Mouse (Mus musculus) lung, postnatal 0 days (tissue): Measurements from ENCODE around the gene Mtrf1l. TPM values are rescaled to one million over a fixed set of nuclear protein-coding genes. Genes with fewer than 3 reads are reported as not detected.

Experiments
- ATAC-seq: fragments of 200-750 bp; cut with Nextera tagmentation; 2 replicates; pipeline ENCODE4 v1.8.0; 2017; ENCODE audit warnings: moderate library complexity
- DNase-seq: peaks from one replicate; pipeline ENCODE4 v3.0.0-alpha.2; 2016; ENCODE audit warnings: low spot score
- H3K27ac ChIP-seq: fragments of 300-500 bp; sonication (generic); 2 replicates; pipeline ENCODE4 v1.5.1; 2014; ENCODE audit warnings: antibody characterized with exemption, mild to moderate bottlenecking, low read length, mixed read lengths
- H3K27me3 ChIP-seq: fragments of 300-500 bp; sonication (generic); replicated peaks from 2 replicates; pipeline ENCODE4 v1.6.1; 2014; ENCODE audit warnings: low read length, mixed read lengths; ENCODE audit not compliant: insufficient read depth
- H3K36me3 ChIP-seq: fragments of 300-500 bp; sonication (generic); 2 replicates; pipeline ENCODE4 v1.6.1; 2014; ENCODE audit warnings: low read length, mixed read lengths; ENCODE audit not compliant: insufficient read depth
- H3K4me1 ChIP-seq: fragments of 300-500 bp; sonication (generic); 2 replicates; pipeline ENCODE4 v1.6.1; 2014; ENCODE audit warnings: antibody characterized with exemption, low read depth, low read length, mixed read lengths; ENCODE audit not compliant: insufficient read depth
- H3K4me2 ChIP-seq: fragments of 300-500 bp; sonication (generic); replicated peaks from 2 replicates; pipeline ENCODE4 v1.6.1; 2014; ENCODE audit warnings: low read depth, mild to moderate bottlenecking, low read length, moderate library complexity, mixed read lengths
- H3K4me3 ChIP-seq: fragments of 300-500 bp; sonication (generic); 2 replicates; pipeline ENCODE4 v1.5.1; 2014; ENCODE audit warnings: low read depth, low read length
- H3K9ac ChIP-seq: fragments of 300-500 bp; sonication (generic); replicated peaks from 2 replicates; pipeline ENCODE4 v1.6.1; 2014; ENCODE audit warnings: low read depth, mild to moderate bottlenecking
- H3K9me3 ChIP-seq: fragments of 300-500 bp; sonication (generic); 2 replicates; pipeline ENCODE4 v1.6.1; 2016; ENCODE audit warnings: low read length, mixed read lengths
- CTCF ChIP-seq: IDR thresholded peaks from 2 replicates; pipeline ENCODE4 v1.5.1; 2016; ENCODE audit warnings: antibody characterized with exemption, mild to moderate bottlenecking
- EP300 ChIP-seq: IDR thresholded peaks from 2 replicates; pipeline ENCODE4 v1.6.1; 2016; ENCODE audit warnings: antibody characterized with exemption, mild to moderate bottlenecking, control low read depth
- WGBS: fragments of 180-500 bp; shearing (Covaris S2); extraction: QIAGEN DNeasy Blood & Tissue Kit; methylation state at CpG from one replicate; pipeline ENCODE4 v1.1.7; 2014; 5-methylcytosine and 5-hydroxymethylcytosine counted together
- polyA plus RNA-seq: library from polyadenylated mRNA; unstranded; fragments of >200 nt; fragmentation: Nextera tagmentation; extraction: Ambion mirVana; gene quantifications from 2 replicates; pipeline ENCODE4 v1.2.1, GENCODE M21; 2015

Mtrf1l gene
- polyA plus RNA-seq, 1 experiment from 2014 or later = 13.1 TPM

DNA sequence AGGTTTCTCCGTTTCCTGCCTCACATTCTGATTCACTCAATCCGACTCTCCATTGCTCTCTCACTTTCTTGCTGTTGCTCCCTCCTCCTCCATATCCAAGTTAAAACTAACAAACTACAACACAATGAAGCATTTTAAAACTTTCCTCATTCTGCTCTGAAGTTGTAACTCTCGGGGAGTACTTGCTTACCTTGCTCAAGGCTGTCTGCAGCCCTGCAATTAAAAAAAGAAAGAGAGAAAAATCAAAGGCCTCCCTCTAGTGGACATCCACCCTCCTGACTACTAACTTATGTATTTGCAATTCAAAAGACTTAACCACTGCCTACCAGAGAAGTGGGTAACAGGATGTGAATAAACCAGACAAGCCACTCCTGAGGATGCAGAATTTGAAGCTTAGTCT, 1.1 kb upstream of the Mtrf1l start:
- no peak overlapping the region for H3K9ac ChIP-seq

DNA sequence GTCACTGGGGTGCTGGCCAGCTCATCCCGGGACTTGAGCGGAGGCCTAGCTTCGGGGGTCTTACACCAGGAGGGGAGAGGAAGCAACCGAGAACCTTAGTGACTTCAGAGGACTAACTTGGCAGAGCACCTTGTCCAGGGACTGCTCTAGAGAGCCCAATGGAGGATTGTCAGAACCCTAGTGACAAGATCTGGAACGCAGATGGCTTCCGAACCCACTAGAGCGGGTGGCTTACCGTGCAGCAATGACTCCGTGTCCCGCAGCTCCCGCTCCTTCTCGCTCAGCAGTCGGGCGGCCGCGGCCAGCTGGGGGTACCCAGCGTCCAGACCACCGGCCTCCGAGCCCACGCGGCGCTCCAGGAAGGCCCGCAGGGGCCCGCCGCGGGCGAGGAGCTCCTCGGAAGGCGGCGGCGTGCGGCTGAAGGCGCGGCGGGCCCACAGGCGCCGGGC, 395 bp downstream of the Mtrf1l start:
- TF ChIP-seq EP300 = no peak
- TF ChIP-seq CTCF = no peak
- Histone ChIP-seq H3K27me3 (no peaks in the 10 kb centered on the region), H3K4me1 (peaks cover 8% of the 10 kb centered on the region; the same call in 1 of the 2 replicates), H3K36me3 (peaks cover 2% of the 10 kb centered on the region; the same call in 1 of the 2 replicates), H3K27ac (peak overlapping the region; percentile 97), H3K4me2 (peak overlapping the region; percentile 86), H3K9me3 (no peaks in the 10 kb centered on the region), H3K4me3 (peak overlapping the region; percentile 90), H3K9ac (peak overlapping the region; percentile 88)
- ATAC-seq (no peak), DNase-seq (no peak)
- 0% methylated on average over 32 of the region's 37 CpGs for WGBS

More for the DNA sequence above, 1.1 kb upstream of the Mtrf1l start:
- DNase-seq (peak; percentile 89), ATAC-seq (no peak)
- WGBS = 0% methylated on average over 3 of the region's 3 CpGs
- H3K9me3 ChIP-seq = no peaks in the 10 kb centered on the region
- peak overlapping the region; percentile 97 for H3K27ac ChIP-seq
- 0 out of 2 replicates have a peak, but pooled peaks have one; percentile 11 for TF ChIP-seq EP300
- peak; percentile 75 for TF ChIP-seq CTCF
- H3K4me1 ChIP-seq = peaks cover 8% of the 10 kb centered on the region; the same call in 1 of the 2 replicates
- H3K4me2 ChIP-seq = peak overlapping the region; percentile 86
- no peaks in the 10 kb centered on the region for H3K27me3 ChIP-seq
- H3K4me3 ChIP-seq = peak overlapping the region; percentile 90
- H3K36me3 ChIP-seq = no peaks in the 10 kb centered on the region

DNA sequence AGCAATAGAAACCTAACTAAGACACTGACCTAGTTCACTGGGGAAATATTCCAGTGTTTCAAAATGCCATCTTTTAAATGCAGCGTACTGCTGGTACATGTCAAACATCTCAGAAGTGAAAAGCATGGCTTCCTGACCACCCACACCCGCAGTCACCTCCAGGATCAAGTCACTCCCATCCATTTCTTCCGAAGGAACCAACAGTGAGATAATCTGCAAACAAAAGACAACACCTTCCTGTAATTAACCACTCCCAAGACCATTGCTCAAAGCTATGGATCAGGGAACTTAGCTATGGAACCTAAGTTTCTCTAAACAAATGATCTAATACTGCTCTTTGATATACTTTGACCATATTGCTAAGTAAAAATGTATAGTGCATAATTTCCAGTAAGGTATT, 4.9 kb downstream of the Mtrf1l start:
- Histone ChIP-seq H3K36me3 (peaks cover 24% of the 10 kb centered on the region; the same call in 1 of the 2 replicates), H3K4me1 (peaks cover 8% of the 10 kb centered on the region; the same call in 1 of the 2 replicates), H3K27me3 (no peaks in the 10 kb centered on the region), H3K4me2 (no peak overlapping the region), H3K9ac (no peak overlapping the region), H3K9me3 (no peaks in the 10 kb centered on the region), H3K27ac (no peak overlapping the region), H3K4me3 (no peak overlapping the region)
- no peak for DNase-seq
- ATAC-seq = no peak
- WGBS = 88% methylated on average over 3 of the region's 3 CpGs
- TF ChIP-seq EP300 (no peak), CTCF (no peak)

DNA sequence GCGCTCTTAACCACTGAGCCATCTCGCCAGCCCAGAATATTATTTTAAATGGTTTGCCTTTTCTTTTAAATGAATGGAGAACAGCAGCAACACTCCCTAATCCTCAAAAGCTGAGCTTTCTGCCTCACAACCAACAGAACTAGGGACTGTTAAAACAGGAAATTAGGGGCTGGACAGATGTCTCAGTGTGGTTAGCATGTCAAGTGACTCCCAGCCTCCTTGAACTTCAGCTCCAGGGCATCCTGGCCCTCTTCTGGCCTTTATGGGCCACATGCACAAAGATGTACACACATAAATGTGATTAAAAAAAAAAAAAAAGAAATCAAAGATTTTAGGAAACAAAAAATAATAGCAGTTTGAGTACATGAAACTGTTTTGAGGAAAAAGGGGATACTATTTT, 7.7 kb downstream of the Mtrf1l start:
- WGBS = 97% methylated on average over 2 of the region's 2 CpGs
- Histone ChIP-seq H3K27me3 (no peaks in the 10 kb centered on the region), H3K27ac (no peak overlapping the region), H3K9ac (no peak overlapping the region), H3K4me3 (no peak overlapping the region), H3K4me2 (no peak overlapping the region), H3K36me3 (peaks cover 37% of the 10 kb centered on the region; the same call in 1 of the 2 replicates), H3K9me3 (no peaks in the 10 kb centered on the region), H3K4me1 (no peaks in the 10 kb centered on the region)
- DNase-seq (no peak), ATAC-seq (no peak)
- TF ChIP-seq CTCF (no peak), EP300 (no peak)

DNA sequence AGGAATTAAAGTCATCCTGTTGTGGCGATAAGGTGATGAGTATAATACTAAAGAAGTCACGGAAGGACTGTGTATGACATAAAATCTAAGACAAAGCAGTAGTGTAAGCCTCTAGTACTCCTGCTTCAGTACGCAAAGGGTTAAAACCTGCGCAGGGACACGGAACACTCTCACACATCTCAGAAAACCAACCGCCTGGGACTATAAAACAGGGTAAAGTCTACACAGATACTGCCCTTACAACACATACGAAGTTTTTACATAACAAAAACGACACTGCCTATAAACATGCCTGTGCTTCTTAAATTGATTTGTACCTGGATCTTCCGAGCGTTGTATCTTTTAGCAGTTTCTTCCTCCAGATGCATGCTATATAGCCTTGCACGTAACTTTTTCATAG, 10.0 kb downstream of the Mtrf1l start:
- no peaks in the 10 kb centered on the region for H3K27me3 ChIP-seq
- WGBS = 90% methylated on average over 11 of the region's 11 CpGs
- H3K27ac ChIP-seq = no peak overlapping the region
- H3K36me3 ChIP-seq = peaks cover 35% of the 10 kb centered on the region; the same call in 1 of the 2 replicates
- TF ChIP-seq CTCF = no peak
- no peak for TF ChIP-seq EP300
- DNase-seq (no peak), ATAC-seq (no peak)
- H3K4me2 ChIP-seq = no peak overlapping the region
- H3K9me3 ChIP-seq = no peaks in the 10 kb centered on the region
- no peak overlapping the region for H3K9ac ChIP-seq
- H3K4me3 ChIP-seq = no peak overlapping the region
- no peaks in the 10 kb centered on the region for H3K4me1 ChIP-seq

DNA sequence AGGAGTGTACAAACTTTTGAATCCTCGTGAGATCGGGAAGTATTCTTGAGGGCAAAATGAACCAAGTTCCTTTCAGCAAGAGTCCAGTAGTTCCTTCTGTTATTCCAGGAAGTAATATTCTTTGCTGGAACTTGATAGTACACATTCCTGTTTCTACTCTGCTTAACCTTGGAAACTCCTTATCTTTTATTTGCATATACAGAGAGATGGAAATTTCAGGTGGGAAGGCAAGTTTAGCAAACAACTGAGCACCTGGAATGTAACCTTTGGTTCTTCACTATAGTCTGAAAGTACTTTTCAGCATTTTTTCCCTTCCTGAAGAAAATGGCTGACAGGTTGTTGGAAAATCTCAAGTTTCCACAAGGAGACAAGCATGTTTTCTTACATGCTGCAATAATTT, 16.0 kb downstream of the Mtrf1l start:
- Histone ChIP-seq H3K27ac (peak overlapping the region; percentile 39; the same call in 1 of the 2 replicates), H3K4me3 (no peak overlapping the region), H3K4me2 (no peak overlapping the region), H3K9me3 (no peaks in the 10 kb centered on the region), H3K27me3 (no peaks in the 10 kb centered on the region), H3K9ac (no peak overlapping the region), H3K4me1 (peaks cover 12% of the 10 kb centered on the region; the same call in 1 of the 2 replicates), H3K36me3 (peaks cover 4% of the 10 kb centered on the region; the same call in 1 of the 2 replicates)
- no peak for ATAC-seq
- WGBS = 48% methylated on average over 2 of the region's 2 CpGs
- peak; percentile 78 for DNase-seq
- TF ChIP-seq CTCF (no peak), EP300 (peak; percentile 51)
